Mouse (Mus musculus): ENCODE measurements around the gene Tns2. TPM values are rescaled to one million over a fixed set of nuclear protein-coding genes. Genes with fewer than 3 reads are reported as not detected.

The Tns2 gene
- polyA plus RNA-seq, 1 experiment from 2014 or later = 13.8 TPM

DNA sequence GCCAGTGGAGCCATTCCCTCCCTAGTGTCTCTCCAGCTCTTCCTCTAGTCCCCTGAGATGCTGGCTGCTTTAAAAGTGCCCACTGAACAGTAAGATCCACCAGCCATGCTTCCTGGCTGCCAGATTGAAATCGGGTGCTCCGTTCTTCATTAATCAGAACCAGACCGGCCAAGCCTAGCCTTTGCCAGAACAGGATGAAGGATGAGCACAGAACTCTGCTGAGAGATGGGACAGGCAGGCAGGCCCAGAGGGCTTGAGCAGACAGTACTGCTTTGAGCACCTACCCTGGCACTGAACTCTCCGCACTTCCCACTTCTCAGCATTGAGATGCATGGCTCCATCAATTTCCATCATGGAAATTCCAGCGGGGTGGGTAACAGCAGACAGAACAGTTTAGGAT is 953 bp upstream of the Tns2 start:
- H3K4me1 ChIP-seq (replicated peaks) = peaks cover 71% of the 10 kb centered on the region
- DNase-seq (ENCODE audit: low spot score) = no peak
- peak overlapping the region; percentile 63 for H3K4me3 ChIP-seq
- 48% methylated on average over 5 of the region's 5 CpGs for WGBS
- H3K9me3 ChIP-seq = no peaks in the 10 kb centered on the region
- H3K36me3 ChIP-seq = peaks cover 45% of the 10 kb centered on the region
- peaks cover 51% of the 10 kb centered on the region for H3K27me3 ChIP-seq (ENCODE audit: insufficient read depth, poor library complexity, severe bottlenecking)
- no peak overlapping the region for H3K27ac ChIP-seq

DNA sequence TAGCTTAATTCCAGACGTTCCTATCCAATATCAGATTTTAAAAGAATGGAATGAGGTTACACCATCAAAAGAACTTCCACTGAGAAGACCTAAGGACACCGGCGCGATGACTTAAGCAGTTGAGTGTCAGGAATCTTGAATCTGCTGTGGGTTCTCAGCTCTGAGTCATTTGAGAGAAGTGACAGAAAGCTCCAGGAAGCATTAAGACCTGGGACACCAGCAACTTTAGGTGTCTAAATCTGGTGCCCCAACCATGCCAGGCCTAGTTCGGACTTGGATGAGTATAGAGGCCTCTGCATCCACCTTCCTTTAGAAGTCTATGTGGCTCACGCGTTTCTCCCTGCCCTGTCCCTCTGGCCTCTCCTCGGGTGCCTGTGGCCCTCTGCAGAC is 447 bp upstream of the Tns2 start:
- no peaks in the 10 kb centered on the region for H3K9me3 ChIP-seq
- WGBS = 22% methylated on average over 8 of the region's 8 CpGs
- peaks cover 76% of the 10 kb centered on the region for H3K4me1 ChIP-seq (replicated peaks)
- peak overlapping the region; percentile 83 for H3K27ac ChIP-seq
- H3K36me3 ChIP-seq = peaks cover 40% of the 10 kb centered on the region
- H3K4me3 ChIP-seq = peak overlapping the region; percentile 63
- H3K27me3 ChIP-seq (ENCODE audit: insufficient read depth, poor library complexity, severe bottlenecking) = peaks cover 56% of the 10 kb centered on the region
- no peak for DNase-seq (ENCODE audit: low spot score)

DNA sequence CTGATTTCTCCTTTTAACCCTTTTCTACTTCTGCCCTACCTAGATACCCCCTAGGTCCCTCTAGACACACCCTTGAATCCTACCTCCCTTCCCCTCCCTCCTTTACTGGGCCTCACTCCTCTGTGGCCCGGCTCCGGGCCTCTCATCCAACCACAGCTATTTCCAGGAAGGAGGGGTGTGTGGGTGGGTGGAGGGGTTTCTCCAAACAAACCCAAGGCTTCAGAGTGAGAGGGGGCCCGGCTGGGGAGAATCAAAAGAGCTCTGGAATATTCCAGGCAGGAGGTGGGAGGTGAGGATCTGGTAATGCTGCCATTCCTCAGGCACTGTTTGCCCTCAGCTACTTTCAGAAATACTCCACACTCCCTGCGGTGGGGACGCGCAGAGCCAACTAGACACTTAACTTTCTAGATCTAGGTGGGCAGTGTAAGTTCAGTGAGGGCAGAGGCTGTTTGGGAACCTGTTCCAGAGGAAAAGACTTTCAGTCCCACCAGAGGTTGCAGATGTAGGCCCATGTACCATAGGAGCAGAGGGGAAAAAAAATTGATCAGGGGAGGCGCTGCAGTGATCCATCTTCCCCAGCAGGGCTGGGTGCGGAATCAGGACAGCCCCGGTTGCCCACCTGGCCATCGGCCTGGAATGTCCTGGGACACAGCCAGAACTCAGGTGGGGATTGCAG is 921 bp downstream of the Tns2 start:
- H3K27ac ChIP-seq = peak overlapping the region; percentile 71
- no peaks in the 10 kb centered on the region for H3K9me3 ChIP-seq
- 27% methylated on average over 10 of the region's 10 CpGs for WGBS
- peaks cover 86% of the 10 kb centered on the region for H3K4me1 ChIP-seq (replicated peaks)
- peak overlapping the region; percentile 63 for H3K4me3 ChIP-seq
- H3K36me3 ChIP-seq = peaks cover 27% of the 10 kb centered on the region
- DNase-seq (ENCODE audit: low spot score) = peak; percentile 35
- H3K27me3 ChIP-seq (ENCODE audit: insufficient read depth, poor library complexity, severe bottlenecking) = peaks cover 70% of the 10 kb centered on the region

DNA sequence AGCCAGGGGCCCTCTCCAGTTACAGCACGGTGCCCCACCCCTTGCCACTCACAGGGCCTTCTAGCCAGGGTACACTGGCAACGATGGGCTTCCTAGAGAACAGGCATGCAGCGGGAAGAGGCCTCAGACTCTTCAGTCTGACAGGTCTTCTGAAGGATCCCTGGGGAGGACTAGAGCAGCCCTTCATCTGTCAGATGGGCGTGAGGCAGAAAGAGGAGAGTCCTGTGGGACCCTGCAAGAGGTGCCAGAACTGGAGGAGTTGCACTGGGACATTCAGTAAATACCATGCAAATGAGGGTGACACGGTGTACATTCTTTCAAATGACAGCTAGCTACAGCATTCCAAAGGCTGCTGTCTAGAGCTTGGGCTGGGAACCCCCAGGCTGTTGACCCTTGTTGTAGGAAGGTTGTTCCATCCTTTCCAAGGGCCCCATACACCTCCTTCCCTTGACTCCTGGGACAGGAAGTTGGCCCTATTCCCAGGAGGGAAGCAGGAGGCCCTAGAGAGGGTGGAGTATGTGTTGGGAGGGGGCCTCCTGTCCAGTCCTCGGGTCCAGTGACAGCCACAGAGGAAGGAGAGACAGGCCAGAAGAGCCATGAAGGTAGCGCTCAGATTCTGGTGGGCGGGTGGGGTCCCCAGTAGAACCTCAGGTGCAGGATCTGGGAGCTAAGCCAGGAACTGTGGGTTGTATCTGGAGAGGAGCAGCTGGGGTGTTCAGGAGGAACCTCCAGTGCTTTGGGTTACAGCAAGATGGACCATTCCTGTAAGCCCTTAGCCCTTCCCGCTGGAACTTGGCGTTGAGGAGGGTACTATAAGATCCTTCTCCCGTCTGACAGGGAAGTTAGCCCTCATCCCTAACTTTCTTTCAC is 1.7 kb downstream of the Tns2 start:
- Histone ChIP-seq H3K4me1 (replicated peaks) (peaks cover 94% of the 10 kb centered on the region), H3K27me3 (ENCODE audit: insufficient read depth, poor library complexity, severe bottlenecking) (peaks cover 77% of the 10 kb centered on the region), H3K4me3 (peak overlapping the region; percentile 63), H3K9me3 (no peaks in the 10 kb centered on the region), H3K27ac (peak overlapping the region; percentile 86), H3K36me3 (peaks cover 19% of the 10 kb centered on the region)
- 23% methylated on average over 11 of the region's 11 CpGs for WGBS
- no peak for DNase-seq (ENCODE audit: low spot score)

DNA sequence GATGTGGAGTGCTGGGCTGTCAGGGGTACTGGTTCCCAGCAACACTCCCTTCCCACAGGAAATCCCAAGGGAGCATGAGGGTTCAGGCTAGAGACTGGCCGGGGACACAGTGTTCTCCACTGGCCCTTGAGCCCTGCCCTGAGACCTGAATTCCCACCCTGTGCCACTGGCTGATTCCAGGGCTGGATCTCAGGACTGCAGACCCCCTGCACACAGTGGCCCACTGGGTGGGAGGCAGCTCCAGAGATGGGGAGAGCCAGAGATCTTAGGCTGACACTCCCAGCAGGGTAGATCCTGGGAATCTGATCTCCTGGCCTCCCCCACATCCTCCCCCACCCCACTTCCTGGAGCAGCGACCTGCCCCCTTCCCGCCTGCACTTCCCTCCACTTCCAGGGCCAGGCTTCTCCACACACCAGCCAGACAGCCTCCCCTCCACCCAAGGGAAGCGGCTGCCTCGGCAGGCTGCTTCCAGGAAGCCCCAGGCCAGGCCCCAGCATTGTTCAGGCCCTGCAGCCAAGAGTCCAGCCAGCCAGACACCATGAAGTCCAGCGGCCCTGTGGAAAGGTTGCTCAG is 2.4 kb downstream of the Tns2 start:
- Histone ChIP-seq H3K4me1 (replicated peaks) (peaks cover 95% of the 10 kb centered on the region), H3K9me3 (no peaks in the 10 kb centered on the region), H3K36me3 (peaks cover 12% of the 10 kb centered on the region), H3K27ac (peak overlapping the region; percentile 86), H3K27me3 (ENCODE audit: insufficient read depth, poor library complexity, severe bottlenecking) (peaks cover 85% of the 10 kb centered on the region), H3K4me3 (peak overlapping the region; percentile 46)
- WGBS = 10% methylated on average over 6 of the region's 6 CpGs
- no peak for DNase-seq (ENCODE audit: low spot score)

DNA sequence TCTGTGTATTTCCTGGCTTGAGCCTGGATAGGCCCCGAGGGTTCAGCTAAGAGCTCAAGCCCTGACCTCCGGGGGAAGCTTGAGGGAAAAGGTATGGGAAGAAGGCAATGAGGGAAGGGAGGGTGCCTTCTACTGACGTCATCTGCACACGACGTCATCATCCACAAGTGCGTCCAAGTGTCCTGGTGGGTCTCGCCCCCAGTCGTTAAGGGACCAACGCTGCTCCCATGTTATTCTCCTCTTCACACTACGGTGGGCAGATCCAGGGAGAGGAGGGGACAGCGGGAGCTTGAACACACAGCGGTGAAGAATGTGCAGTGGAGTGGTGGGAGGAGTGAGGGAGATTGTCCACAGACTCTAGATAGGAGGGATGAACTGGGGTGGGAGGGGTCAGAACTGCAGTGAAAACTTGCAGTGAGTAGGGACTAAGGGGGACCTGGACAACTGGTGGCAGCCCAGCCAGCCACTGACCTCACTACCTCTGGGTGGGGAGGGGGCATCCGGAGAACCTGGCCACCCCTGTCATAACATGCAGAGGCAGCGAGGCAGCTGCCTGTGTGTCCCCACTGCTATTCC is 3.2 kb downstream of the Tns2 start:
- DNase-seq (ENCODE audit: low spot score) = peak; percentile 58
- 7% methylated on average over 14 of the region's 14 CpGs for WGBS
- Histone ChIP-seq H3K4me1 (replicated peaks) (peaks cover 94% of the 10 kb centered on the region), H3K27ac (peak overlapping the region; percentile 86), H3K36me3 (peaks cover 3% of the 10 kb centered on the region), H3K9me3 (no peaks in the 10 kb centered on the region), H3K27me3 (ENCODE audit: insufficient read depth, poor library complexity, severe bottlenecking) (peaks cover 87% of the 10 kb centered on the region), H3K4me3 (peak overlapping the region; percentile 46)

DNA sequence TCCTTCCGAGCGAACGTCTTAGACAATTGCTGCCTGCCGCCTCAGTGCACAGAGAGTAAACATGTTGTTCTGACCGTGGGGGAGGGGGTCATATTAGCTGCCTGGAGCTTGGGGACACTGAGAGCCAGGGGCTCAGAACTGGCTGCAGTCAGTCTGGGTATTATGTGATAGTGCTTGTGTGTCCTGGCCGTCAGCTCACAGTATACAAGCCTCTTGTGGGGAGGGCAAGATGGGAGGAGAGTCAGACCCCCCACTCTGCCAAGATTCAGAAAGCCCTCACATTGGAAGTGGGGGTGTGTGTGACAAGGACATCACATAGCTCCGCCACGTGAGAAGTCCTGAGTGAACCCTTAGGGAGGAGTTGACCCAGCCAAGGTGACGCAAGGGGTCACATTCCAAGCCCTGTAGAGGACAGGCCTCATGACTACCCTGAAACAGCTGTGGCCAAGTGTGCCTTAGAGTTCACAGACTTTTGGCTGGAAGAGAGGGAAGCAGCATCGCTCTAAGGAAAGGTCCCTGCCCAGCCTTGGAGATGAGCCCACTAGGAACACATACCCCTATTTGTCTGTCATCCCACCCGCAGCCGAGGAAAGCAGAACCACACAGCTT is 3.8 kb downstream of the Tns2 start:
- H3K27ac ChIP-seq = peak overlapping the region; percentile 86

DNA sequence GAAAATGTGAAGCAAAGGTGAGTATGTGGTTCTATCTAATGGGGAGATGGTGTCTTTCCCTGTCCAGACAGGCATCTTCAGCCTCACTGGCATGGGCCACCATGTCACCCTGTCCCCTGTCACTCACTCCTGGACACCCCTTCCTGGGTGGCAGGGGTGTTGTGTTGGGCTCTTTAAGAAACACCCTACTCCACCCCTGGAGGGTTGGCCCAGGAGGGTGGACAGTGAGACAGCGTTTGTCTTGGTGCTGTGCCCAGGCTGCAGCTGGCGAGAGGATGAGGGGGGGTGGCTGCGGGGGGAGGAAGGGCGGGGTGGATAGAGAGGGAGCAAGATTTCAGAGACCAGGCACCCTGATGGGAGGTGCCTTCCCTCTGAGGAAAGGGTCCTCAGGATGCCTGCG is 5.1 kb downstream of the Tns2 start:
- no peaks in the 10 kb centered on the region for H3K9me3 ChIP-seq
- 0 out of 2 replicates have a peak, but pooled peaks cover 3% of the 10 kb centered on the region for H3K36me3 ChIP-seq
- H3K27ac ChIP-seq = no peak overlapping the region
- peaks cover 83% of the 10 kb centered on the region for H3K4me1 ChIP-seq (replicated peaks)
- WGBS = 73% methylated on average over 5 of the region's 5 CpGs
- no peak overlapping the region for H3K4me3 ChIP-seq
- no peak for DNase-seq (ENCODE audit: low spot score)
- H3K27me3 ChIP-seq (ENCODE audit: insufficient read depth, poor library complexity, severe bottlenecking) = peaks cover 78% of the 10 kb centered on the region

More for the DNA sequence above, 3.8 kb downstream of the Tns2 start:
- Histone ChIP-seq H3K4me3 (peak overlapping the region; percentile 46), H3K36me3 (no peaks in the 10 kb centered on the region), H3K9me3 (no peaks in the 10 kb centered on the region), H3K27me3 (ENCODE audit: insufficient read depth, poor library complexity, severe bottlenecking) (peaks cover 82% of the 10 kb centered on the region), H3K4me1 (replicated peaks) (peaks cover 92% of the 10 kb centered on the region)
- peak; percentile 46 for DNase-seq (ENCODE audit: low spot score)
- 23% methylated on average over 12 of the region's 12 CpGs for WGBS

DNA sequence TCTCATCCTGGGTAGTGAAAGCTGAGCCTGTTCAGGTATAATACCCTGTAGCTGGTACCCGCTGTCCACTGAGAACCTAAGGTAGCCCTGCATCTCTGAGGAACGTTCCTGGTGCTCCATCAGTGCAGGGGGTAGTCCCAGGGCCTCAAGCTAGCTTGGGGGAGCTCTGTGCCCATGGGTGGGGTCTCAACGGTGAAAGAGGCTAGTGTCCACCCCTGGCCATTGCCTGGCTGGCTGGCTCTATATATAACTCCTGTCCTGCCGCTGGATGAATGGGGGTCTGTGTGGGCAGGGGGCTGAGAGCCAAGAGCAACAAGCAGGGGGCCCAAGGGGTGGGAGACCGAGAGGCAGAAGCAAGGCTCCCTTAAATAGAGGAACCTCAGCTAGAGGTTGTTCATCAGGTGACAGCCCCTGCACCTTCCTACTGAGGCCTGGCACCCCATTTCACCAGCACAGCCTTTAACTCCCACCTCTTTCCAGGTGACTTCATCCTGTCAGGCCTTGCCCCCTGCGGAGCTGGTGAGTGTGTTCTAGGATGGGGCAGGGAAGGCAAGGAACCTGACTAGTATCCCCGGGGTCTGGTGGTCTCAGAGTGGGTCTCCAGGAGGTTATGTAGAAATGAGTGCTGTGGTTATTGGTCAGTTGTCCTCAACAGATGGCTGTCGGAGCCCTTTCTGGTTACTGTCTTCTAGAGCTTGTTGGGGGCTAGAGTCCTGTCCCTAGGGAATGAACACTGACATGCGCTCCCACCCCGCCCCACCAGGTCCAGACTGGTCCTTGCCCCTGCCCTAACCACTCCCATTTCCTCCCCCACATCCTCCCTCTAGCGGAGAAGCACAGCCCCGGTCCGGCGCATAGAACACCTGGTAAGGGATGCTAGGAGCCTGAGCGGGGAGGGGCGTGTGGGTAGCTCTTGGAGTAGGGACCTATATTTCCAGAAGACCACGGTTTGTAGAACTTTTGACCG is 5.8 kb downstream of the Tns2 start:
- H3K9me3 ChIP-seq = no peaks in the 10 kb centered on the region
- H3K27me3 ChIP-seq (ENCODE audit: insufficient read depth, poor library complexity, severe bottlenecking) = peaks cover 75% of the 10 kb centered on the region
- H3K36me3 ChIP-seq = peaks cover 9% of the 10 kb centered on the region; the same call in 1 of the 2 replicates
- peaks cover 83% of the 10 kb centered on the region for H3K4me1 ChIP-seq (replicated peaks)
- no peak overlapping the region for H3K27ac ChIP-seq
- DNase-seq (ENCODE audit: low spot score) = peak; percentile 26
- H3K4me3 ChIP-seq = peak overlapping the region; percentile 48
- 29% methylated on average over 18 of the region's 18 CpGs for WGBS

DNA sequence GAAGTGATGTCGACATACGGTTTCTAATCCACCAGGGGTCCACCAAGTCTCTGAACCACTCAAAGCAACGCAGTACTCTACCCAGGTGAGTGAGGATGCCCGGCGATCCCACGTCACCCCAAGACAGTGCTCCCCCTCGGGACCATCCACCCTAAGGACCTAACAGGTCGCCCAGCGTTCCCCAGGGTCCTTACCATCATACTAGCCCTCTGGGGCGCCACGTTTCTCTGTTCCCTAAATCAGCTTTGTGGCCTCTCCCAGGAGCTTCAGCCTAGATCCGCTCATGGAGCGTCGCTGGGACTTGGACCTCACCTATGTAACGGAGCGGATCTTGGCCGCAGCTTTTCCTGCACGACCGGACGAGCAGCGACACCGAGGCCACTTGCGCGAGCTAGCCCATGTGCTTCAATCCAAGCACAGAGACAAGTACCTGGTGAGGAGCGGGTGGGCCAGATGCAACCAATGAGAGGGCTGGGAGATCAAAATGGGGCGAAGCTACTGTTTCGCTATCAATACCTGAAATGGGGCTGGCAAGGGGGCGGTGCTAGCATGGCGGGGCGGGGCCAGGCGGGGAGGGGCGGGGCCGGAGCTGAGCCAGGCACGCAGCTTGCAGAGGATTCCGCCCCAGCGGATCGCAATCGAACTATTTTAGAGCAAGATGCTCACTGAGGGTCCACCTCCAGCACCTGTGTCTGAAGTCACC is 6.7 kb downstream of the Tns2 start:
- Histone ChIP-seq H3K4me1 (replicated peaks) (peaks cover 78% of the 10 kb centered on the region), H3K36me3 (peaks cover 18% of the 10 kb centered on the region; the same call in 1 of the 2 replicates), H3K27ac (0 out of 2 replicates have a peak overlapping the region, but pooled peaks have one; percentile 8), H3K27me3 (ENCODE audit: insufficient read depth, poor library complexity, severe bottlenecking) (peaks cover 66% of the 10 kb centered on the region), H3K4me3 (peak overlapping the region; percentile 48), H3K9me3 (no peaks in the 10 kb centered on the region)
- whole genome bisulfite sequencing = 8% methylated on average over 38 of the region's 38 CpGs
- peak; percentile 38 for DNase-seq (ENCODE audit: low spot score)

Measured in hindbrain, embryonic 10.5 days (tissue).